Mouse (Mus musculus): ENCODE measurements around the gene Olfr1512.
A peak's percentile ranks its signal among the peaks of the same experiment; 100 is the strongest.
"Not testable (repeated sequence)": the region's sequence is repeated elsewhere in the genome, so short reads cannot be mapped to it uniquely, and the experiment has no call there.

Gene Olfr1512

DNA sequence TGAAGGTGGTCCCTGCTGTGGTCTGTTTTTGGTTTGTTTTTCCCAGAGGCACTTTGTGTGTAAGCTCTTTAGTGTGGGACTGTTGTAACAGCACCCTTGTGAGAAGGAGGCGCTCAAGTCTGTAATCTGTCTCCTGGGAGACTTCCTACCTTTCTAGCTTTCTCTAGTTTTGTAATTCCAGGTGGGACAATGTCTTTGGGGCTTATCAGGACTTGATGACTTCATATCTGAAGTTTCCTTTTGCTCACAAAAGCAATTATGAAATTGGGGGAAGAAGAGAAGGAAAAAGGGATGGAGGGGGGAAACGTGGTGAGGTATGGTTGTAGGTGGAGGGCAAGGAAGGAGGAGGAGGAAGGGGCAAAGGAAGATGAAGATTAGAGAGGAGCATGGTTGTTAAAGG, at the start of gene Olfr1512:
Gene Olfr1512, minus strand, starts transcription at position 101 of the 400 bp plus-strand sequence.
- DNase-seq (ENCODE audit: extremely low spot score, low read depth, low spot score) = no peak

DNA sequence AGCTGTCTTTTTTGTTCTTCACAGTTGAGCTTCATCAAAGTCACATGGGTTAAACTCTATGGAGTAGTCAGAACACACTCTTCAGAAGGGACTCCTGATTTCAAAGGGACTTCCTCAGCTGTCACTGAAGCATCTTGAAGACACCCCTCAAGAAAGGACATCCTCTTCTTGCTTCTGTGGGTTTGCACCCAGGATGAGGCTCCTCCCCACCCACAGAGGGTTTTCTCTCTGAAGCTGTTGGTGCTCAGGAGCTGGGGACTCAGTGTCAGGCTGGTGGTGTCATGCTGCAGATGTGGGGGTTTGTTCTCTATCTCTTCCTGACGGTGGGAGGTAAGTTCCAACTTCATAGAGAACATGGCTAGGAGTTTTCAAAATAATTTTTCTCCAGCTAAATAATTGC, 48.7 kb upstream of the Olfr1512 start:
- no peak for DNase-seq (ENCODE audit: extremely low spot score, low read depth, low spot score)

DNA sequence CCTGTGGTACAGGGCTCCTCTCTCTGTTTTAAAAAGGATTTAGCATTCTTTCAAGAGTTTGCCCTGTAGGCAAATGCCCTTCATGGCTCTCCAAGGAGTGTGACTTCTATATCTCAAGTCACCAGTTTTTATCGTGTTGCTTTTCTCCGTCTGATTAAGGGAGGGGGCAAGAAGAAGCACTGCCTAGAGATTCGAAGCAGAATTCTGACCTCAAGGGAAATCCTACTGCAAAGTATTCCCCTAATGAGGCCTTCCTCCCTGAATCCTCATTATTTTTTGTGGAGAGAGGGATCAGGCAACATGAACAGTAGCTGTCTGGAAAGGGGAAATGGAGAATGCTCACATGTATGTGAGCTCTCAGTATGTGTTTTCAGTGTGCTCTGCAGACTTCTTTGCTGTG, 35.3 kb upstream of the Olfr1512 start, which contains the start of gene Olfr1510:
Gene Olfr1510, minus strand, starts transcription at position 101 of the 400 bp plus-strand sequence.
- no peak for DNase-seq (ENCODE audit: extremely low spot score, low read depth, low spot score)

DNA sequence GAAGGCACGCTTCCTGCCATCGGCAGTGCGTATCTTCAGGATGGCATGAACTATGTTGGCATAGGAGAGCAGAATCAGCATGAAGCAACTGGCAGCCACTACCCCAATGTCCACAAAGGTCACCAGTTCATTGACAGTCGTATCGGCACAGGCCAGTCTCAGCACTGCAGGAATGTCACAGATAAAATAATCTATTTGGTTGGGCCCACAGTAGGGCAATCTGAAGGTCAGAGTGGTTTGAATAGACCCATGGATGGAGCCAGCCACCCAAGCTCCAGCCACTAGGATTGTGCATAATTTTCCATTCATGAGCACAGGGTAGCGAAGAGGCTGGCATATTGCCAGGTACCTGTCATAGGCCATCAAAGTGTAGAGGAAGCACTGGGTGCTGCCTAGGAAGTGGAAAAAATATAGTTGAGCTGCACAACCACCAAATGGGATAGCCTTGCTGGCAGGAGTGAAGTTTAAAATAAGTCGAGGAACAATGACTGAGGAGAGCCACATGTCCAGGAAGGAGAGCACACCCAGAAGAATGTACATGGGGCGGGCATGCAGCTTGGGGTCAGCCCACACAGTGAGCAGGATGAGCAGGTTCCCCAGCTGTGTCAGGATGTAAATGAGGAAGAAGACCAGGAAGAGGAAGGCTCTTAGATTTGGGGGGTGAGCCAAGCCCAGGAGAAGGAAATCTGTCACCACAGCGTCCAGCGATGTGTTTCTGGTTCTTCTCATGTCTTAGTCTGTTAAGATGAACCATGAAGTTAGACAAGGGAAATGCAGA, 31.4 kb upstream of the Olfr1512 start:
- DNase-seq (ENCODE audit: extremely low spot score, low read depth, low spot score) = not testable (repeated sequence)

DNA sequence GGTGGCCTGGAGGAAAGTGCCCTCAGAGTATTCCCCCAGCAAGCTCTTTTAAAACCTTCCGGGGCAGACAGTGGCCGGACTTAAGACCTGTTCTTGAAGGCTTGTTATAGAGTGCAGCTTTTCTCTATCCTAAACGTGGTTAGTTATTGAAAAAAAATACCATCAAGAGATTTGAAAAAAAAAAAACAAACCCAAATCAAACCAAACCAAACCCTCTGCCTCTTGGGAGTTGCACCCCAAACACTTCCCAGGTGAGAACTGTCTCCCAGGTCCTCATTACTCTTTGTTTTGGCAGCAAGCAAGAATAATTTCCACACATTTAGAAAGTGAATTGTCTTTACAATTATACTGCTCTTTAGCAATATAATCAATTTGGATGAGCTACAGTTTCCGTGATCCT, 18.3 kb upstream of the Olfr1512 start, which contains the start of gene Olfr1511:
Gene Olfr1511, minus strand, starts transcription at position 101 of the 400 bp plus-strand sequence.
- DNase-seq (ENCODE audit: extremely low spot score, low read depth, low spot score) = no peak

DNA sequence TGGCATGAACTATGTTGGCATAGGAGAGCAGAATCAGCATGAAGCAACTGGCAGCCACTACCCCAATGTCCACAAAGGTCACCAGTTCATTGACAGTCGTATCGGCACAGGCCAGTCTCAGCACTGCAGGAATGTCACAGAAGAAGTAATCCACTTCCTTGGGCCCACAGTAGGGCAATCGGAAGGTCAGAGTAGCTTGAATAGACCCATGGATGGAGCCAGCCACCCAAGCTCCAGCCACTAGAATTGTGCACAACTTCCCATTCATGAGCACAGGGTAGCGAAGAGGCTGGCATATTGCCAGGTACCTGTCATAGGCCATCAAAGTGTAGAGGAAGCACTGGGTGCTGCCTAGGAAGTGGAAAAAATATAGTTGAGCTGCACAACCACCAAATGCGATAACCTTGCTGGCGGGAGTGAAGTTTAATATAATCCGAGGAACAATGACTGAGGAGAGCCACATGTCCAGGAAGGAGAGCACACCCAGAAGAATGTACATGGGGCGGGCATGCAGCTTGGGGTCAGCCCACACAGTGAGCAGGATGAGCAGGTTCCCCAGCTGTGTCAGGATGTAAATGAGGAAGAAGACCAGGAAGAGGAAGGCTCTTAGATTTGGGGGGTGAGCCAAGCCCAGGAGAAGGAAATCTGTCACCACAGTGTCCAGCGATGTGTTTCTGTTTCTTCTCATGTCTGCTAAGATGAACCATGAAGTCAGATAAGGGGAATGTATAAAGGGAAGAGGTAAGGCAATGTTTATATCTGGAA, 11.3 kb upstream of the Olfr1512 start:
- DNase-seq (ENCODE audit: extremely low spot score, low read depth, low spot score) = not testable (repeated sequence)

DNA sequence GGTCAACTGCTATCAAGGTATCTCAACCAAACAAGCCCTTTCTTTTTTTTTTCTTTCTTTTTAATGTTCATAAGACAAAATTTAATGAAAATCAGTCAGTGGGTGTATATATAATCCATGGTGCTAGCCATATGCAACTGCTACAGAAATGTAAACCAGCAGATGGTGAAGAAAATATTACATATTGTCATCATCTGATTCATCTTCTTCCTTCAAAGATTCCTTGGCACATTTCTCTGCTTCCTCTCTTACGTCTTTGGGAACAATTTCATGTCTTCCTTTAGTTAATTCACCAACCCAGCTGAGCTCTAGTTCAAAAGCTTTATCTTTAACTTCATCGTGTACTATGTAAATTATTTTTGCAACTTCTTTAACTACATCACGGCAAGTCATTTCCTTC, 10.2 kb downstream of the Olfr1512 start:
- no peak for DNase-seq (ENCODE audit: extremely low spot score, low read depth, low spot score)

DNA sequence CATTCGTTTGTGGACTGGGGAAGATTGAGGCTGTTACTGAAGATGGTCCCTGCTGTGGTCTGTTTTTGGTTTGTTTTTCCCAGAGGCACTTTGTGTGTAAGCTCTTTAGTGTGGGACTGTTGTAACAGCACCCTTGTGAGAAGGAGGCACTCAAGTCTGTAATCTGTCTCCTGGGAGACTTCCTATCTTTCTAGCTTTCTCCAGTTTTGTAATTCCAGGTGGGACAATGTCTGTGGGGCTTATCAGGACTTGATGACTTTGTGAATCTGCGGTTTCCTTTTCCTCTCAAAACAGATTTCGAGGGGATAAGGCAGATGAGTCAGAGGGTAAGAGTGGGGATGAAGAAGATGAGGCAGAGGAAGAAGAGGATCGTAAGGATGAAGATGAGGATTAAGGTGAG, 22.7 kb downstream of the Olfr1512 start, which contains the start of gene Olfr1513:
Gene Olfr1513, minus strand, starts transcription at position 101 of the 400 bp plus-strand sequence.
- no peak for DNase-seq (ENCODE audit: extremely low spot score, low read depth, low spot score)

DNA sequence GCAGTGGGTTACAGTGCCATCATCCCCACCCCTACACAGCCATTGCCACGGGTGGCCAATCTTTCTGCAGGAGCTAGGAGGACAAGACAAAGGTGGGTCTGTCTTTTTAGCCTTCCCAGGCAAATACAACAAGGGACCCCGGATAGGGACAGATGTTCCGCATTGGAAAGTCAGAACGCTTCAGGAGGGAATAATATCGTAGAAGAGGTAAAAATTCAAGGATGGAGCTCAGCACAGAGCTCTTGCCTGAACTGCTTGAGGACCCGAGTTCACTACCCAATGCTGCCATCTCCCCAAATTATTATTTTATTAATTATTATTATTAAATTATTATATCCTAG, 39.5 kb downstream of the Olfr1512 start:
- no peak for DNase-seq (ENCODE audit: extremely low spot score, low read depth, low spot score)

DNA sequence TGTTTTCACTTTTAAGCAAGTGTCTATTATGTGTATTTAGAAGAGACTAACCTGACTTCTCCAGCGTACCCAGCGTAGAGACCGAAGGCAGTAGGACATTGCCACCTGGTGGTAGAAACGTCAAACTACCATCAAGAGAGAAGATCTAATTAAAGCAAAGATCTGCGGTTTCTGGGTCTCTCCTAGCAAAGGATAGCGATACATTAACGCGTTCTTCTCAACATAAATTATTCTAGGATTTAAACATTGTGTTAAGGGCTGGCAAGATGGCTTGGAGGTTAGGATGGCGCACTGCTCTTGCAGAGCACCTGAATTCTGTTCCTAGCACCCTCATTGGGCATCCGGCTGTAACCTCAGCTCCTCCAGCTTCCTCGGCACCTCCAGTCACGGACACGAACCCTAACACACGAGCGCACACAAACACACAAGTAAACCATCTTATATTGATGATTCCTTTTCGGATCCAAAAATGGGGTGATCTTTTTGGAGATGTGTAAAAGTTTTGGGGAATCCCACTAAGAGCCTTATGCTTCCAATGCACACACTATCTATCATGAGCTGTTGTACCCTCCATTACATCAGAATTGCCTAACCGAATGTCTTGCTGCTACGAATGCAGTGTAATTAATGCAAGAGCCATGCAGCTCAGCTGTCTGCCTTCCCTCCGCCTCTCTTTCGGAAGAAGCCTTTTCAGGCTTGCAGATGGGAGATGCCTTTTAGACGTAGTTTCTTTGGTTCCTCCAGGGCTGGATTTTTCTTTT, 40.0 kb downstream of the Olfr1512 start:
- peak; percentile 75 for DNase-seq (ENCODE audit: extremely low spot score, low read depth, low spot score)

DNA sequence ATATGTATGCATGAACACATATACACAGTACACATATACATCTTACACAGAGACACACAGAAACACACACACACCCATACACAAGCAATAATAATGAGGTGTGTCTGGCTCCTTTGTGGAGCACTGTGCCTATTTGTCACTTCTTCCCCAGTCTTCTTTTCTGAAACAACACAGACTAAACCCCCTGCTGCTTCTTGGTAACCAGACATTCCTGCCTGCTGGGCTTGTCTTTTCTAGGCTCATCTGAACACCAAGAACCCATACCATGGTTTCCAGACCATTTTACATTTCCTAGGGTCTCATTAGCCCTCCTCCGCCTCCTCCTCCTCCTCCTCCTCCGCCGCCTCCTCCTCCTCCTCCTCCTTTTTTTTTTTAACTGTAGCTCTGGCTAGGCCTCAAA, 46.8 kb downstream of the Olfr1512 start:
- DNase-seq (ENCODE audit: extremely low spot score, low read depth, low spot score) = no peak

DNA sequence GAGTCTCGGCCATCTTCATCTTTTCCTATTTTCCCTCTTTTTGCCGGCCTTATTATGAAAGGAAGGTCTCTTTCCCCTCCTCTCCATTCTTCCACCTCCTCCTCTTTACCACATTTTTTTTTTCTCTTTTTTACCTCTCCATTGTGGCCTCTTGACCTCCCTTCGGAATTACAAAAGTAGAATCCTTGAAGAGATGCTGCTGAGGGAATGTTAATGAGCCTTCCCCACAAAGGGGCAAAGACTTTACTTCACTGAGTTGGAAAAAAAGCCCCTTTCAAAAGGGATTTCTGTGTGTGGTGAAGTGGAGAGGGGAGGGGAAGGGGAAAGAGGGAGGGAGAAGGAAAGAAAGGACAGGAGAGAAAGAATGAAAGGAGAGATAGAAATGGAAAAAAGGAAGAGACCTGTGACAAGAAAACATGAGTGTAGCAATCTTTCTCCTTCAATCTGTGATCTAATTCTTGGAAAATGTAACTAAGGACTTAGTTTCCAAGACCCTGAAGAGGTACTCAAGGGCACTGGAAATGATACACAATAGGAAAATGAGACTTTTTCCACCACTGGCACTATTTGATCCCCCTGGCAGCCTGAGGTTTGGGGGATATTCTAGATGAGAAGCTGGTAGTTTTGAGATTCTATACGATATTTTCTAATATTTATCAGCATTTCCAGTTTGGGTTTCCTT, 47.8 kb downstream of the Olfr1512 start:
- DNase-seq (ENCODE audit: extremely low spot score, low read depth, low spot score) = no peak

DNA sequence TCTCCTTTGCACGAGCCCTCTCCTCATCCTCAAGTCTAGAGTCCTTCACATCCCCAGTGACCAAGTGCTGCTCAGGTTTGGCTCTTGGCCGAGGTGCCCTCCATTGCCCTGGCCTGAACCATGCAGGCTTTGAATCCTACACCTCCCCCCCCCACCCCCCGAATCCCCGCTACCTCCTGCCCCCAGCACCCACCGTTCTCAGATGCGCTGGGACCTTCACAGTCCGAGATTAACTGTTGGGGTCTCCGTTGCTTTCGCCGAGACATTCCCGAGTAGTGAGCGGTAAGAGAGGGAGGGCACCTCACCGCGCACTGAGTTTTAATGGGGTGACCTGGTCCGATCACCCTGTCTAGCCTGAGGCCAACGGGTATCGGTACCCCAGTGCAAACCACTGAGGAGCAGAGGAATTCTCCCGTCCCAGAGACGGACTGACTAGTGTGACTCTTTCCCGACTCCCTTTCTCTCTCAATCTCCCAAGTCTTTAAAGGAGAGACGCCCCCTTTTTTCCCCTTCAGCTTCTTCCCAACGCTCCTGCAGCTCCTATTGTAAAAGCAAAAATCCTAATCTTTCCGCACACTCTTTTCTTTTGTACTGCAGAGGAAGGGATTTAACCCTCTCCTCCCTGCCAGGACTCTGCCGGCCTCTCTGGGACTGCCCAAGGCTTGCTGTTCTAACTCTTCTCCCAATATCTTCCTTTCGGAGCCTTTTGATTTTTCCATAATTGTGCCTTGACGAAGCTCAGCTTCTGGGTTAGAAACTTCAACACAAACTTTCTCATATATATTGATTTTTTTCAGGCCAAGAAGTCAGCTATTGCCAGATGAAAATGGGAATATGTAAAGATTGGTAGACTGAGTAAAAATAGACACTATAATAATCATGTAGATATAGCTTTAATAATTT, 50.8 kb downstream of the Olfr1512 start, which contains the start of gene Sall2:
Gene Sall2, minus strand, starts transcription at position 853 of the 903 bp plus-strand sequence.
- no peak for DNase-seq (ENCODE audit: extremely low spot score, low read depth, low spot score)

DNA sequence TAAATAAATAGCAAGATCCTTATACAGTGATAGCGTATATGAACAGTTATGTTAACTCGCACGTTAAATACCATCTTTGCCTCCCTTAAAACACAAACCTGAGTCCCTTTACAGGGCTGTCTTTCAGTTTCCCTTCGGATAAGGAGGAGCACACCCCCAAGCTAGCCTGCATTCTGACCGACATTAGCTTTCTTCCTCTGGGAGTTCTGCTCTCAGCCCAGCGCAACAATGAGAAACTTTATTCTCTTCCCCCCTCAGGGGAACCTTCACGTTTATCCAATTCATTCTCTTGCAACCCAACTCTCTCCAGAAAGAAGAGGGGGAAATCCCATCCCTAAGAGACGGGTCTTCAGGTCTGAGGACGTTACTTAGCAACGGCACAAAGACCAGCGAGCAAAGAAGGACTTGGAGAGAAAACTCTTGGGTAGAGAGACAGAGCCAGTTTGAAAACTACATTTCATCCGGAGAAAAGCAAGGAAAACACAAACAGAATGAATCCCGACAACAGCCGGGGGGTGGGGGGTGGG, 51.5 kb downstream of the Olfr1512 start:
- DNase-seq (ENCODE audit: extremely low spot score, low read depth, low spot score) = no peak

DNA sequence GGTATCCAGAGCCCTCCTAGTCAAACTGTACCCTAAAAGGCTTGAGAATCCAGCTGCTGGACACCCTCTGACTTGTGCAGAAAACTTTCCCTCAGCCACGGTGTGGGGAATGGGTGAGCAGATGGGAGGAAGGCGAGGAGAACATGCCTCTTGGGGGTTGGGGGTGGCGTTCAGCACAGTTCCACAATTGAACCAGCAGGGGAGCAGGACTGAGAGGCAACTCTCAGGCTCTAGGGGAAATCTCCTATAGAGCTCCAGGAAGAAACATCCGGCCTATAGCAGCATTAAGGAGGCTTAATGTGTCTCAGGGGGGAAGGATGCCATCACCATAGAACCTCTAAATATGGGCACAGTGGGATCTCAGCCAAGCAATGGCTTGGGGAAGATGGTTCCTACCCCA, 53.1 kb downstream of the Olfr1512 start:
- DNase-seq (ENCODE audit: extremely low spot score, low read depth, low spot score) = no peak

Data from hindlimb bud, embryonic 11.5 days (tissue).